Mouse (Mus musculus): Measurements from ENCODE around the gene Gpr68.

DNA sequence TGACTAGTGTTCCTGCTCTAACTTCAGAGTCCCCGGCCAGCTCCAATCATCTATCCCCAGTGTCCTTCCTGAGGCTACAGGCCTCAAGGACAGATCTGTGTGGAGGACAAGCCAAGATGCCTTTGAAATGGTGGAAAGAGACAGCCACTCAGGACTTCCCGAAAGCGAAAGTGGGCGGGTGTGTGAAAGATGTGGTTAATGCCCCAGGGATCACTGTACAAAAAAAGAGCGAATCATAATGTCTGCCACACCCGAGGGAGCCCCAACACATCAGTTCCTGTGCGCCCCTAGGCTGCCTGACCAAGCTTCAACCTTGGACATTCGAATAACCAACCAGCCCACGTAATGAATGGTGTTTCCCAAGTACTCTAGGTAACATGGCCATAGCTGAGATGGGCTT lies 20.3 kb upstream of the Gpr68 start:
- TF ChIP-seq CTCF (IDR thresholded peaks at IDR 0.05; ENCODE audit: low read depth, low read length) = no peak
- TF ChIP-seq POLR2A (IDR thresholded peaks at IDR 0.05; ENCODE audit: borderline replicate concordance, low read depth, low read length) = no peak
